Mouse (Mus musculus) heart, adult 8-10 months (tissue): Measurements from ENCODE around the gene Zfp445. TPM values are rescaled to one million over a fixed set of nuclear protein-coding genes. Genes with fewer than 3 reads are reported as not detected.
"Not testable (repeated sequence)": the region's sequence is repeated elsewhere in the genome, so short reads cannot be mapped to it uniquely, and the experiment has no call there.

Experiments used
- DNase-seq: peaks from one replicate; pipeline ENCODE4 v3.0.0; 2022; ENCODE audit warnings: low spot score
- total RNA-seq, 4 experiments: library from RNA; stranded (reverse); gene quantifications; 2 replicates each; pipeline ENCODE4 v1.2.4; 2022

The Zfp445 gene
- 10 to 100 TPM; 66.2 to 94.7 (median 75.8) TPM for total RNA-seq

DNA sequence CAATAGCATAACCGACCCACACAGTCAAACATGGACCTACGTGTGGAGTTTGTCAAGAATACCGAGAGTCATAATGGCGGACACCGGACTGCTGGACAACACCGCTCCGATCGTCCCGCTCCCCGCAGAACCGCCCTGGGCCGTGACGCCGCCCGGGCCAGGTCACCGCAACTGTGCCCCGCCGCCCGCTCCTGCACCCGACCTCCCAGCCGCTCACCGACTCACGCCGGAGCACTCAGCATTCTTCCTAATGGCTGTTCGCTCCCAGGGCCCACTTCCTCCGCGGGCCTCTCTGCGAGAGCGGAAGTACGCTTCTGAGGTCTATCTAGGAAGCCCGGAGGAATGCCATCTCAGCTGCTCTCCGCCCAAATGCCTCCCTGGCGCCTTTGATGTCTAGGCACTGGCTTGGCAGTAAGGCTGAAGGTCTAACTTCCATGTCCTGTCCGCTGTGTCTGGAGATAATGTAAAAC is at the start of gene Zfp445:
TSS of gene Zfp445 (minus strand) at position 310 of the 470 bp plus-strand sequence.
- DNase-seq, result peak; percentile 81

- DNase-seq, result peak; percentile 7
Measured at GRCm38 (mm10) chr9:122902717-122903535, 37.1 kb upstream of the Zfp445 start.

- DNase-seq, result no peak
Measured at GRCm38 (mm10) chr9:122901047-122901446, 35.2 kb upstream of the Zfp445 start.

GRCm38 (mm10) chr9:122886372-122887179 is 20.8 kb upstream of the Zfp445 start:
- peak; percentile 49 for DNase-seq

DNA sequence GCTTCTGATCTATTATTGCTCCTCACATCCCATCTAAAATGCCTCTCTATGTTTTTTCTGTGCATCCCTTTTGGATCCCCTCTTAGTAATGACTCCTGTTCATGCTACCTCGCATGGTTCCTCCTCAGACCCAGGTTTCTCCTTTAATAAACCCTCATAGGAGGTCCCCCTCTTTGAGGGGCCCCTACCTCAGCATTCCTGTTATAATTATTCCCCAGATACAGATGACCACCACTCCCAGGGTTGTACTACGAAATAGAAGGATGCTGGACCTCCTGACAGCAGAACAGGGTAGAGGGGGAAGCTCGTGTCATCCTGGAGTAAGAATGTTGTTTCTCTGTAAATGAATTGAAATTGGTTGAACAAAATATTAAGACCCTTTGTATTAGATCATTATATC is 19.6 kb upstream of the Zfp445 start, which contains the start of gene Zkscan7:
TSS of gene Zkscan7 (plus strand) at position 301 of the 400 bp plus-strand sequence.
- no peak for DNase-seq

DNA sequence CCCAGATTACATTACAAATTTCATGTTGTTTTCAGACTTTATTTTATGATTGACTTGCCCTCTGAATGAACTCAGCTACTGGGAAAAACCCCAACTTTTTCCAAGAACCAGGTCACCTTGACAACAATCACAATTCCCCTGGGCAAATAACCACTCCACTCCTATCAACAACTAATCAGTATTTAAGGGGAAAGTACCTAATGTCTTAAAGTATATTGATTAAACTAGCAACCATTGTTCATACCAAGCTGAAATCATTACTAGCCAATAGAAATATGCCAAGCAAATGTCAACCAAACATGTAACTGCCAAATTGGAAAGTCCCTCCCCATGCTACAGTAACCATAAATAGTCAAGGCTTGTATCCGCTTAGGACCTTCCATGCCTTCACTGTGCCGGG is 9.3 kb upstream of the Zfp445 start:
- no peak for DNase-seq

- DNase-seq, result no peak
Measured at GRCm38 (mm10) chr9:122874653-122875052, 8.8 kb upstream of the Zfp445 start.

DNA sequence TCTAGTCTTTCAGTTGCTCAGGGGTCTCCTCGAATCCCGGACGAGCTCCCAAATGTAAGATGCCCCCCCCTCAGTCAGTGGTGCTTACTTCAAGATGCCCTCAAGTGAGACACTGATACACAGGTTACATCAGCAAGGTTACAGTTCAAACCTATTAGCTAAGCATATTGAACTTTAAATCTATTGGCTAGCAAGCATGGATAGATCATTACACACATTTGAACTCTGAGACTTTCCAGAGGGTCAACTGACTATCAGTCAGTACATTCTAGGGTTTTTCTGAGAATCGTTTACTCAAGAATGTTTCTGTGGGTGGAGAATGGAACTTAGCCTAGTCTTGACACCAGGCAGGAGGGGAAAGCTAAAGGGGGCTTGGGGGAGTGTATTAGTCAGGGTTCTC is 6.8 kb upstream of the Zfp445 start:
- DNase-seq, result no peak

GRCm38 (mm10) chr9:122866192-122866591 is 386 bp upstream of the Zfp445 start:
- no peak for DNase-seq

DNA sequence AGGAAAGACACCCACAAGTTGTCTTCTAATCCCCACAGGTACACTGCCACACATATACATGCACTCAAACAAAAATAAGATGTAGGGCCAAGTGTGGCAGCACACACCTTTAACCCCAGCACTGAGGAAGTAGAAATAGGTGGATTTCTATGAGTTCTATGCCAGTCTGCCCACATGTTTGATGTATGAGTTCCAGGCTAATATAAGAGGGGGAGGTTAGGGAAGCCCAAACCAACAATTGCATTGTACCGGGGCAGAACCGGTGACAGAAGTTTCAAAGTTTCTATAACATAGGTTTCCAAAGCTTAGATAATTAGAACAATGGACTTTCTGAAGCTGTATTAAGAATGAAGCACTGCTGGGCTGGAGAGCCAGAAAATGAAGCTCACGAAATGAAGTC is 958 bp downstream of the Zfp445 start:
- DNase-seq, result no peak

- no peak for DNase-seq
Measured at GRCm38 (mm10) chr9:122863731-122864130, 2.1 kb downstream of the Zfp445 start.

- DNase-seq, result no peak
Measured at GRCm38 (mm10) chr9:122860752-122861151, 5.1 kb downstream of the Zfp445 start.

DNA sequence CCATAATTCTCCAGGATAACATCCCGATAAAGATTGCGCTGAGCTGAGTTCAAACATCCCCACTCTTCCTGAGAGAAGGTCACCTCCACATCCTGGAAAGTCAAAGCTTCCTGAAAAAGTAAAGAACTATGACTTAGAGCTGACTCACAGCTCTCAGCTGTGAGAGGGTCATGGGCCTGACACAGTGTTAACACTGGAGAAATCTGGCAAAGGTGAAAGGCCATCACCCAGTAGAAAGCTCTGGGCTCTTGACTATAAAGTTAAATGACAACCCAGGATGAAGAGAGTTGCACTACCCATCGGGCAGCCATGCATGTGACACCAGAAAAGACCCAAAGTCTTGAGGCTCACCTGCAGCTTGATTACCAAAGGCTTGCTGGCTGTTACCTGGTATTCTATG is 9.1 kb downstream of the Zfp445 start:
- DNase-seq, result no peak

DNA sequence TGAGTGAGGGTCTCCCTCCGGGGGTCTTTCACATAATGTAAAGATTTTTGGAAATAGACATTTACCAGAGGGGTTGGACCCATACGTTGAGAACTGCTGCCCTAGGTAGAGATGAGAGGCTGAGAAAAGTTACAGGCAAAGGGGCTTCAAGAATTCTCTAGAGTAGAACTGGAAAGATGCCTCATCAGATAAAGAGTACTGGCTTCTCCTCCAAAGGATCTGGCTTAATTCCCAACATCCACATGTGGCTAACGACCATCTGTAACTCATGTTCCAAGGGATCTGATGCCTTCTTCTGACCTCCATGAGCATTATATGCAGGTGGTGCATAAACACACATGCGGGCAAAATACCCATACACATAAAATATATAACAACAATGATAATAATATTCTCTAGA is 10.2 kb downstream of the Zfp445 start:
- DNase-seq, result no peak

- DNase-seq, result not testable (repeated sequence)
Measured at GRCm38 (mm10) chr9:122855141-122855540, 10.7 kb downstream of the Zfp445 start.

- DNase-seq, result no peak
Measured at GRCm38 (mm10) chr9:122854526-122854925, 11.3 kb downstream of the Zfp445 start.

- DNase-seq, result not testable (repeated sequence)
Measured at GRCm38 (mm10) chr9:122847811-122848311, 17.9 kb downstream of the Zfp445 start.

DNA sequence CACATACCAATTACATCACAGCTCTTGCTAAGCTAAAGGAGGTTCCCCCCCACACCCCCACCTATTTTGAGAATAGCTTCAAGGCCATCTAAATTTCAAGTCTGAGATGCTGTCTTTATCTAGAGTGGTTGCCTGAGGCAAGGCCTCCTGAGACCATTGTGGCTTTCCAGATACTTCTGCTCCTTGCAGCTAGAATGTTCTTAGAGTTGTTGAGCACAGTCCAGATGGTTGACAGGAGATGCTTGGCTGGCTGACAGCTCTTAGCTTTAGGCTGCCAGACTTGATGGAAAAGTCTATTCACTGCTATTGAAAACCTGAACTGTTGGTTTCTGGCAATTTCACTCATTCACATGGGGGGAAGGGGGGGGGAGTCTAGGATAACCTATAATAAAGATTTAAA is 19.6 kb downstream of the Zfp445 start:
- DNase-seq, result peak; percentile 79

- DNase-seq, result no peak
Measured at GRCm38 (mm10) chr9:122845621-122846020, 20.2 kb downstream of the Zfp445 start.

DNA sequence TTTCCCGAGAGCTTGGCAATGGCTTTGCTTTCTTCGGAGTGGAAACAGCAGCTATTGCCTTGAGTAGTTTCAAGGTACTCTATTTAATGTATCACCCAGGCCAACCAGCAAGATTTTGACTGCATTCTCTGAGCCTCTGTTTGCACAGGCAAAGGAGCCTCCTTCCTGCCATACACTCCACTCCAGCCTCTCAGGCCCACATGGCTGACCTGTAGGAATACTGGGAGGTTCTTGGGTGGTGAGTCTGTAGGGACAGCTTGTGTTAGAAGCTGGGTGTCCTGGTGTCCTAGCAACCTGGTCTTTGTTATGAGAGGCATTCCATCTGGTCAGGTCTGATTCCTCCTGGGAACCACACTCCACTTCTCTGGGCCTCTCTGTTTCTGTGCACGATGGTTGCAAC is 22.0 kb downstream of the Zfp445 start, which contains the start of gene Gm35549:
TSS of gene Gm35549 (minus strand) at position 276 of the 400 bp plus-strand sequence.
- no peak for DNase-seq

DNA sequence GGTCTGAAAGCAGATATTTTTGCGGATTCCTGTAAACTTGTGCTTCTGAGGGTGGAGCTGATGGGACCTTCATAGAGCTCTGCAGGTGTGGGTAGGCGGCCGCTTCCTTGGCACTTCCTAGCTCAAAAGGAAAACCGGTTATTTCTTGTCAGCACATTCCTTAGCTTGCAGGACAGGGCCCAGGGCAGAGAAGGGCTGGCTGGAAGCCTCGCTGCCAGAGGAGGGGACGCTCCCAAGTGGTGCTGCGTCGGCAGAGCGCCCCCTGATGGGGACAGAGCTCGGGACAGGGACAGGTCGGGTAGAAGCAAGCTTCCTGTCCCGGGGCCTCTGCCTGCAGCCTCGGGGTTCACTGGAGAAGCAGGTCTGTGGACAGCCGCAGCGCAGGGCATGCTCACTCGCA is 28.1 kb downstream of the Zfp445 start:
- DNase-seq, result no peak

DNA sequence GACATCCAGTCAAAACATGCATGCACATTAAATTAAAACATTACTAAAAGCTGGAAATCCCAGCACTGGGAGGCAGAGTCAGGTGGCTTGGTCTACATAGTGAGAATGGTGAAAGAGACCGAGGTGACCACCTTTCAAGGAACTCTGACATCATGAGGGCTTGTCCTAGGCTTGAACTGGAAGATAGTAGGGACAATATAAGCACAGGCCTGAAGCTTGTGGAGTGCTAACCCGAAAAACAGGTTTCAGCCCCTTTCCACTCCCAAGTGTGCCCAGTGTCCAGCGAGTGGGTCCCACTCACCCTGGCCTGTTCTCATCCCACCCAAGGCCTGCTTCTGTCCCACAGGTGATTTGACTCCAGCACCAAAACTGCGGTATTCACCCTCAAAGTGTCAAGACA is 28.6 kb downstream of the Zfp445 start:
- DNase-seq, result no peak
